Mouse (Mus musculus) embryonic stem cell, embryonic (primary cell): Measurements from ENCODE around the gene Szrd1.

Experiments
- CTCF ChIA-PET, 4 experiments: fragments of 300-600 bp in 2 of 4; fragments of 350-600 bp in 2 of 4; sonication (Branson Sonifier 250); formaldehyde crosslinking; loops; one replicate each; lab custom pipeline; 2022; ENCODE audit warnings: inconsistent platforms in 2 of 4; lab: Charles Lee
- POLR2A ChIA-PET, 4 experiments: fragments of 300-600 bp in 2 of 4; fragments of 350-600 bp in 2 of 4; sonication (Branson Sonifier 250); formaldehyde crosslinking; loops; one replicate each; lab custom pipeline; 2022; ENCODE audit warnings: antibody characterized with exemption in 4 of 4, inconsistent platforms in 1 of 4; lab: Charles Lee

The Szrd1 gene

DNA sequence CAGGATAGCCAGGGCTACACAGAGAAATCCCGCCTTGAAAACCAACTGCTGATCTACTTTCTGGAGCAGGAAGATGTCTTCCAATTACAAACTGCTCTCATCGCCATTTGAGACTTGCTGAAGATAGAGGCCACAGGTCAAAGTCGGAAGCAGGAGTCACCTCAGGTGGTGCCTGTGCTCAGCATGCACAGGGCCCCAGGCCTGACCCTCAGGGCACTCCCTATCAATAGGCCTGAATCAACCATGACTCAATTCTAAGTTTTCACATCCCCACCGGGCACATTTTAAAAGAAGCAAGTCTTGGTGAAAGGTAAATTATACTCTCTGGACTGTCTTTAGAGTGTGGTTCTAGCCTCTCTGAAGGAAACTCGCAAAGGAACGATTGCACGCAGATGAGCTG lies 3.4 kb downstream of the Szrd1 start:
- ChIA-PET CTCF (interaction anchor here in 2 of 4 experiments (1.1 to 1.5 kb wide), 3 partner anchors 11 to 15 kb away, joined by 3 to 13 read pairs (median 4); no protein-coding TSS in a partner anchor), POLR2A (interaction anchor here (0.6 to 7.3 kb wide), 10 partner anchors 11 to 342 kb away, joined by 3 to 103 read pairs (median 3); partner anchors contain the start of gene Fbxo42 (in 2 of the 4))

DNA sequence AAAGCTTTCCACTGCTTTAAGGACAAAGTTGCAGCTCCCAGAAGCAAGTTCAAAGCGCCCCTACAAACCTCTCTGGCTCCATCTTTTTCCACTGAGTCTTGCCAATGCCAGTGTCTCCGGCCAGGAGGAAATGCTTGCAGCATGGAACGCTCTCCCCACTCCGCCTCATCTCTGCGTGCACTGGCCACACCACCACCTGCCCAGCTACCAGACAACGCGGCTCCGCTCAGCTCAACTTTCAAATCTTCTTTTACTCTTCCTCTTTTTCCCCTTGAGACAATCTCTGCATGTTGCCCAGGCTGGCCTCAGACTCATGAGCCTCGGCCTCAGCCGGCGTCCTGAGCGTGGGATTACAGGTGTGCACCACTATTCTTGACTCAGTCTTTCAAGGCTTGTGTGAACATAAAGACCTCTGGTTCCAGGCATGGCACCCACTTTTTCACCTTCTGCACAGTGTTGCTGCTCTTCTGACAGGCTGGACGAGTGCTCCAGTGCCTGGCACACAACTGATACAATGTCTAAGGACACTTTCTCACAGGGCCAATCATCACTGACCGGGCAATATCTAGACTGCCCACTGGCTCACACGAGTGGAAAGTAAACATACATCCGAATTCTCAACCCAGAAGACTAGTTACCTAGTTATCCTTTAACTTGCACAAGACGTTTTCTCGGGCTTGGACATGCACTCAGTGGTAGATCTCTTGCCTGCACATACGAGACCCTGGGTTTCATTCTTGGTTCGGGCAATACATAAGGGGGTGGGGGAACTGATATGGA lies 4.6 kb downstream of the Szrd1 start:
- POLR2A ChIA-PET = interaction anchor here in 3 of 4 experiments (0.6 to 7.3 kb wide), 22 partner anchors 9 to 401 kb away, joined by 3 to 103 read pairs (median 4); partner anchors contain the start of genes Fbxo42 (in 2 of the 3) and Necap2 (in 1 of the 3)
- CTCF ChIA-PET = interaction anchor here in 3 of 4 experiments (0.6 to 3.8 kb wide), 12 partner anchors 12 to 1518 kb away, joined by 3 to 22 read pairs (median 5); partner anchors contain the start of gene Fbxo42 (in 1 of the 3)

DNA sequence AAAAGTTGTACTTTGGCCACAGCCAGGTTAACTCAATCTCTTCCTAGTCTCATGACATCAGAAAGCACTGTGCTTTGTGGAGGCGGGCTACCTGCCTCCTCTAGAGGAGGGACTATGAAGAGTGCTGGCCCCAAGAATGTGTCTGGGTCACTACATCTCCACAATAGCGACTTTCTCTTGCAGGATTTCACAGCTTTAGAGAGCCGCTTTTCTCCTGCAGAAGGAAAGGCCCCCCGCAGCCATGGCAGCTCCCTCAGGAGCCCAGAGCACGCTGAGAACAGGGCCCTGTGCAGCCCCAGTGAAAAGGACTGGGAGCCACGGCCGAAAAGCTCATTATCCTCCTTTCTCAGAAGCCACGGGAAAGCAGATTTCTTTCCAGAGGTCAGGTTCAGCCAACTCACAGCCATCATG lies 5.5 kb downstream of the Szrd1 start:
- ChIA-PET POLR2A (interaction anchor here (0.7 to 7.3 kb wide), 18 partner anchors 8 to 217 kb away, joined by 3 to 103 read pairs (median 3); partner anchors contain the start of genes Fbxo42 (in 1 of the 4) and Necap2 (in 1 of the 4)), CTCF (interaction anchor here in 2 of 4 experiments (0.9 to 3.8 kb wide), 12 partner anchors 8 to 55 kb away, joined by 3 to 22 read pairs (median 5); partner anchors contain the start of gene Fbxo42 (in 1 of the 2))

DNA sequence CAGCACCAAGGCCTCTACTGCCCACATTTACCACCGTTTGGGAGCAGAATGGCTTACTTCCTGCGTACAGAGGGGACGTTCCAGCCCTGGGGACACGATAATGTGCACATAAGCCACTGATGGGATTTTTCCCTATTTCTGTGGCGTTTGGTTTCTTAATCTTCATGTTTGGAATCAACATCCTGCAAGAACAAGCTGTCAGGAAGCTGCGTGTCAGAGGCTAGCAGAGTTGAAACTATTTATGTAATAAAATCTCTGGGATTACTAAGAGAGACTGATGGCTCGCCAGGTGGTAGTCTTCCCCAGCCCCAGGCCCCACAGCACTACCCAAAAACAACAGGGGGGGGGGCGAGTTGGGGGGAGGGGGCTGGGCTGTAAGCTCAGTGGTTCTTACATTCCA lies 6.3 kb downstream of the Szrd1 start:
- CTCF ChIA-PET = interaction anchor here in 3 of 4 experiments (0.5 to 3.8 kb wide), 11 partner anchors 9 to 355 kb away, joined by 3 to 22 read pairs (median 5); partner anchors contain the start of genes Atp13a2 (in 1 of the 3) and Fbxo42 (in 1 of the 3)
- POLR2A ChIA-PET = interaction anchor here in 2 of 4 experiments (0.6 to 7.3 kb wide), 11 partner anchors 10 to 442 kb away, joined by 3 to 103 read pairs (median 3); partner anchors contain the start of gene Fbxo42 (in 1 of the 2)

DNA sequence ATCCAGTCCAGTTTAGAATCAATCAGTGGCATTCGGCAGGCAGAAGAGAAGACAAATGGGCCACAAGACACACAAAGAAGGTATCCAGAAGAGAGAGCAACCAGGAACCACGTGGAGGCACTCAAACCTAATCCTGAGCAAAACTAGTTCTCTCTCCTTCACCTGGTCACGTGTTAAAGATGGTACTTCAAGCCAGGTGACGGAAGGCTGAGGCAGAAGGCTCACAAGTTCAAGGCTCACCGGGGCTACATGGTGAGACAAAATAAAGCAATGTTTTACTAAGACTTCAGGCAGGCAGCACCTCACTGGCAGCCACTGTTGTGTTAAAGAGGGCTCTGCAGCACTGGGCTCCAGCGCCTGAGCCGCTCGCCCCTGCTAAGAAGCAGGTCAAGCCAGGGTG lies 7.4 kb downstream of the Szrd1 start:
- CTCF ChIA-PET = interaction anchor here in 2 of 4 experiments (1.2 to 3.8 kb wide), 4 partner anchors 9 to 14 kb away, joined by 3 to 22 read pairs (median 11); no protein-coding TSS in a partner anchor

DNA sequence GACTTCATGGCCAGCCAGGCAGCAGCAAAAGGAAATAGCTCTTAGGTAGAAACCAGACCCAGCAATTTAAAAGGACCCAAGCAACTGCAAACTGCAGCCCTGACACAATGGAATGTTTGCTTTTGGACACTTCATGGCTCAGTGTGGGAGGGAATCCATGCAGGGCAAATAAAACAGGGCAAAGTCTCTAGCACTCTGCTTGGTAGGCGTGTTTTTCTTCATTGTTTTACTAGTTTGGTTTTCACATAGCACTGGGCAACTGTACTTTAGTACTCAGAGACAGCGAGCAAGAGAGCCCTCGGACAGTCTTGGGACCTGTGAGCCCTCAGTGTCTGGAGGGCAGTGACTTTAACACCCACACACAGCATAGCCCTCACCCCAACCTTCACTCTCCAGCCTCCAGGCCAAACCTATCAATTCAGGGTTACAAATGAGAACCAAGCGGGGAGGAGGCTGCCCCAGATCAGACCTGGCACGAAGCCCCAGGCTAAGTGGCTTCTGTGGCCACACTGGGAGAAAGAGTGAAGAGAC lies 8.0 kb downstream of the Szrd1 start:
- ChIA-PET CTCF (interaction anchor here in 2 of 4 experiments (0.9 to 2.8 kb wide), 4 partner anchors 8 to 280 kb away, joined by 3 to 17 read pairs (median 4); partner anchors contain the start of gene Fbxo42 (in 1 of the 2)), POLR2A (interaction anchor here in 2 of 4 experiments (1.5 to 2.9 kb wide), 3 partner anchors 8 to 19 kb away, joined by 4 to 10 read pairs (median 9); partner anchors contain the start of gene Szrd1 (in 1 of the 2))

More for the DNA sequence above, 7.4 kb downstream of the Szrd1 start:
- POLR2A ChIA-PET = no interaction called here

DNA sequence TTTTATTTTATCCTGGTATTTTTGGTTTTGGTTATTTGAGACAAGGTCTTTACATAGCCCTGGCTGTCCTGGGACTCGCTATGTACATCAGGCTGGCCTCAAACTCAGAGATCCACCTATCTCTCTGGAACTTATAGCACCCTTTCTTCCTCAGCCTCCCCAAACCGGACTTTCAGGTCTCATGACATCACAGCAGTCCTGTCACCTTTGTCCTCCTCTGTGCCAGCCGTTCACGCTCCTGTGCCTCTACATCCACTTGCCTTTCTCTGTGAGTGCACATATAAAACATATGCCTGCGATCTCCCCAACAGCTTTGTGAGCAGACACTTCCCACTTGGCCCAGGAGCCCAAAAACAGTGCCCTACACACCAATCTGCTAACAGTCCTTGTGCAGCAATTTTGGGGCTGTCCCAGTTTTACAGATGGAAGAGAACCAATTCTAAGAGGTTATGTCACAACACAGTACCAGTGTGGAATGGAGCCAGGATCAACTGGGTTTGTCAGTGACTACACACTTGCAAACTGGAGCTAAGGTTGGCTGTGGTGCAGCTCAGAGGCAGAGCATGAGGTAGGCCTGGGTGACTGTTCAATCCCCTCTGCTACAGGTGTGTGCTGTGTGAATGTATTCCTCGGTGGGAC lies 8.8 kb downstream of the Szrd1 start:
- CTCF ChIA-PET = interaction anchor here in 3 of 4 experiments (0.6 to 2.8 kb wide), 10 partner anchors 8 to 280 kb away, joined by 3 to 17 read pairs (median 3); partner anchors contain the start of genes Fbxo42 (in 1 of the 3) and Necap2 (in 1 of the 3)
- POLR2A ChIA-PET = interaction anchor here in 2 of 4 experiments (1.0 to 2.9 kb wide), 6 partner anchors 9 to 148 kb away, joined by 3 to 10 read pairs (median 4); partner anchors contain the start of genes Fbxo42 (in 1 of the 2) and Szrd1 (in 1 of the 2)

DNA sequence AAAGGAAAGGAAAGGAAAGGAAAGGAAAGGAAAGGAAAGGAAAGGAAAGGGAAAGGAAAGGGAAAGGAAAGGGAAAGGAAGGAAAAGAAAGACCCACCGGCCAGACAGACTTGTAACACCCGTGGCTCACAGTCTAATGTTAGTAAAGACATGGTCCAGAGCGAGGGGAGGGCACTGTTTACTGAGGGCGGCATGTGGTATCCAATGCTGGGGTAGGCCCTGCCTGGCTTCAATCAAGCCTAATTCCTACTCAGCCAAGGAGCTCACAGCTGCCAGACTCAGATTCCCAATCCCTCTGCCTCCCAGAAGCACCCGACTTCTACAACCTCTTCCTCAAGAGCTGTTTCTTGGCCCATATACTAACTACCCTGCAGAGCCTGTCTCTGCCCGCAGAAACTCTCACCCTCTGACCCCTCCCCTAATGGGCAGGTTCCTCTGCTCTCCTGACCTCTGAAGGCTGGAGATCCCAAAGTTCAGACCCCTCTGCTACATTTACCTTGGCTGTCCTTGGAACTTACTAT lies 10.3 kb downstream of the Szrd1 start:
- POLR2A ChIA-PET = interaction anchor here in 3 of 4 experiments (0.6 to 2.9 kb wide), 8 partner anchors 8 to 130 kb away, joined by 3 to 9 read pairs (median 4); partner anchors contain the start of gene Szrd1 (in 1 of the 3)
- CTCF ChIA-PET = interaction anchor here in 2 of 4 experiments (1.3 to 2.8 kb wide), 4 partner anchors 8 to 144 kb away, joined by 3 to 17 read pairs (median 8); partner anchors contain the start of gene Necap2 (in 1 of the 2)

DNA sequence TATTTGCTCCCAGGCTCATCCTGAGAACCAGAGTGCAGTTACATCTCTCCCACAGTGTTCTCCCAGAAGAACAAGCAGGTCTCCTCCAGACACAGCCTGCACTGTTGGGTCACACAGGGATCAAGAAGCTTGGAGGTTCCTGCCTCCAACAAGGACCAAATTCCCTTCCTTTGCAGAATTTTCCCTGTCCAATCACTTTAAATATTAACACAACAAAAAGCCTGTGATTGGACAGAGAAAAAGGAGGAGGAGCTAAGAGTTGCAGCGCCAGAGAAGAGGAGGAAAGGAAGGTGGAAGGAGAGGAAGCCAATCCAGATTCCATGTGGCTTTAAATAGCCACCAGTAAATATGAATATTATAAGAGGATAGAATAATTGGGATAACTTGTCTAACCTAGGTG lies 16.5 kb downstream of the Szrd1 start:
- CTCF ChIA-PET = interaction anchor here (0.5 to 1.8 kb wide), 16 partner anchors 8 to 1786 kb away, joined by 3 to 10 read pairs (median 3); partner anchors contain the start of gene Necap2 (in 1 of the 4)
- POLR2A ChIA-PET = interaction anchor here (0.5 to 10.4 kb wide), 21 partner anchors 9 to 335 kb away, joined by 3 to 103 read pairs (median 4); partner anchors contain the start of genes Szrd1 (in 2 of the 4), Fbxo42 (in 1 of the 4) and Necap2 (in 1 of the 4)

DNA sequence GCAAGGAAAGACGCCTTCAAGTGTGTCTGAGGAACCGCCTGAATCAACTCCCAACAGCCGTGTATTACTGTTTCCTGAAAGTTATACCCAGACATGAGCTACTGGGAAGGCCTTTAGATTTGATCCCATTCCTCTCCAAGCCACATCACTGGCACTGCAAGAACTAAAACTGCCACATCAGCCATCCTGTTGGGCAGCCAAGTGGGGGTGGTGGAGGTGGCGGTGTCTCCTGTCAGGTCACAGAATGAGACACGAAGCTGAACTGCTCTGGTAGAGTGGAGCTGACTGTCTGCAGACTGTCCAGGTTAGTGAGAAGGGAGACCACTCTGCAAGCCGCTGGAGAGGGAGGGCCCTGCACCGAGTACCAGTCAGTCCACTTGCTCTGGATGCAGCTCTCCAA lies 16.9 kb downstream of the Szrd1 start:
- CTCF ChIA-PET = interaction anchor here (0.5 to 2.0 kb wide), 15 partner anchors 9 to 1786 kb away, joined by 3 to 16 read pairs (median 3); no protein-coding TSS in a partner anchor
- POLR2A ChIA-PET = interaction anchor here (0.5 to 10.4 kb wide), 22 partner anchors 8 to 336 kb away, joined by 3 to 103 read pairs (median 4); partner anchors contain the start of genes Szrd1 (in 2 of the 4), Fbxo42 (in 1 of the 4) and Necap2 (in 1 of the 4)

DNA sequence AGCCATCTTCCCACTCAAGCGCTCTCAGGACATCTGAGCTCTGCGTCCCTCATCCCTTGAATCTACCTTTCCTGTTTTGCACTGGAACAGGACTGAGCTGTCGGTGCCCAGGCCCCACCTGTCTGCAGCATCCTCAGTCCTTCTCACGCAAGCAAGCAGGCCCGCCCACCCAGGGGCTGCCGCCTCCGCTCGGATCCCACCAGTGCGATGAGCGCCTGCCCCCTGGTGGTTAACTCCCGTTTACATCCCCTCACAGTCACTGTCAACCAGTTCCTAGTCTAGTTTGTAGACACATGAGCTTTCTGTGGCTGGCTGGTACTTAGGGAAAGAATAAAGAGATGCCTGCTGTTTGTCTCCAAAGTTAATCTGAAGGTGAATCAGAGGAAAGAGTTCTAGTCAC lies 18.9 kb downstream of the Szrd1 start:
- CTCF ChIA-PET = interaction anchor here (0.6 to 3.5 kb wide), 53 partner anchors 9 to 283 kb away, joined by 3 to 44 read pairs (median 4); partner anchors contain the start of genes Necap2 (in 3 of the 4), Szrd1 (in 2 of the 4), Fam131c (in 1 of the 4) and Fbxo42 (in 1 of the 4)
- POLR2A ChIA-PET = interaction anchor here (0.6 to 10.4 kb wide), 25 partner anchors 9 to 241 kb away, joined by 3 to 103 read pairs (median 4); partner anchors contain the start of genes Necap2 (in 2 of the 4), Szrd1 (in 2 of the 4) and Fbxo42 (in 1 of the 4)

DNA sequence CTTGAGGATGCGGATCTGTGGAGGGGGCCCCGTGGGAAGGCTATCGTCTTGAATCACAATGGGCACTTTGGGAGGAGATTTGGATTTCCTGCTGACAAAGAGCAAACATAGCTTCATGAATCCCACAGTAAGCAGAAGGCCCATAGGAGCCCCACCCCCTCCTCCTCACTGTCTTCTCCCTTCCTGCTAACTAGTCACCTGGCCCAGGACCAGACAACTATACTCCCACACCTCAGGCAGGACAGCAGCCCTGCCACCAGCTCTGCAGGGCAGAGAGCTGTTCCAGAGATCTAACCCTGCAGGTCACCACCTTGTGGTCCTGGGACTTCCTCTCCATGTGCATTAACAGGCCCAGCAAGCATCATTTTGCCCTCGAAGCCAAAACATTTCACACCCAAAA lies 20.9 kb downstream of the Szrd1 start:
- ChIA-PET CTCF (interaction anchor here in 3 of 4 experiments (0.7 to 3.5 kb wide), 7 partner anchors 8 to 40 kb away, joined by 3 to 44 read pairs (median 4); partner anchors contain the start of gene Necap2 (in 1 of the 3)), POLR2A (interaction anchor here in 2 of 4 experiments (0.7 to 10.4 kb wide), 9 partner anchors 11 to 40 kb away, joined by 3 to 103 read pairs (median 4); partner anchors contain the start of genes Fbxo42 (in 2 of the 2), Szrd1 (in 2 of the 2) and Necap2 (in 1 of the 2))

DNA sequence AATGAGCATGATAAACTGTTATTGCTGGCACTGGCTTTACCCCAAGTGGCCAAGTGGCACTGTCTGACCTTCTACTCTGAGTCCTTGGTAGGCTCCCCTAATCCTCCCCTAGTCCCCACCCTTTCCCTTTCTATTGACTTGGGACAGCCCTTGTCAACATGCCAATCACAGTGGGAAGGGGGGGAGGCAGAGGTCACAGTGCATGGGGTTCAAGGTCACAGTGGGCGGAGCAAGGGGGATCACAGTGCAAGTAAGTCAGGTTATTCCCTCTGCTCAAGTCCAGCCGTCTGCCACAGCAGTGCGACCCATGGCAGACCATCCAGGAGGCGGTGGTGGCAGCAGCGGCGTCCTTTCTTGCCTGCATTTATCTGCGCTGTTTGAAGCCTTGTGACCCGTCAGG lies 24.2 kb downstream of the Szrd1 start:
- POLR2A ChIA-PET = interaction anchor here in 2 of 4 experiments (0.7 to 2.0 kb wide), 11 partner anchors 8 to 310 kb away, joined by 3 to 11 read pairs (median 4); partner anchors contain the start of genes Fbxo42 (in 1 of the 2) and Necap2 (in 1 of the 2)
- CTCF ChIA-PET = interaction anchor here in 3 of 4 experiments (0.7 to 2.0 kb wide), 7 partner anchors 13 to 90 kb away, joined by 3 to 10 read pairs (median 3); partner anchors contain the start of gene Necap2 (in 1 of the 3)

DNA sequence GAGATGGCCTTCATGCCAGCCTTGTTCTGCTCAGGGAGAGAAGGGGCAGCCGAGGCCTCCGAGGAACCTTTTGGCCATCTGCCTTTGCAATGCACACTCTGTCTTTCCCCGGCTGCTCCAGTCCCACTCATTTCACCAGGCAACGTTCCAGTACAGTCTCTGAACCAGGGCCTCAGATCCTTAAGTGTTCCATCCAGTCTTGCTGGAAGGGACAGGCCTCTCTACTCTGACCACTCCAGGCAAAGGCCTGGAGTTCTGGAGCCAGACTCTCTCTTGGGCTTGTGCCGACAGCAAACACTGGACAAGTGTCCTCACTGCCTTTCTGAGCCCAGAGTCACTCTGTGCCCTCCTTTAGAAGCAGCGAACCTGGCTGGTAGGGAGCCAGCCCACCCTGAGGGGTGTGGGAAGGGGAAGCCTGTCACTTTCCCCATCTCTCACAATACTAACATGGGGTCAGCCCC lies 25.0 kb downstream of the Szrd1 start:
- POLR2A ChIA-PET = interaction anchor here in 2 of 4 experiments (0.7 to 2.2 kb wide), 10 partner anchors 8 to 956 kb away, joined by 3 to 11 read pairs (median 4); partner anchors contain the start of genes Fbxo42 (in 1 of the 2) and Necap2 (in 1 of the 2)
- CTCF ChIA-PET = interaction anchor here in 3 of 4 experiments (0.7 to 2.0 kb wide), 6 partner anchors 12 to 90 kb away, joined by 3 to 10 read pairs (median 3); no protein-coding TSS in a partner anchor

DNA sequence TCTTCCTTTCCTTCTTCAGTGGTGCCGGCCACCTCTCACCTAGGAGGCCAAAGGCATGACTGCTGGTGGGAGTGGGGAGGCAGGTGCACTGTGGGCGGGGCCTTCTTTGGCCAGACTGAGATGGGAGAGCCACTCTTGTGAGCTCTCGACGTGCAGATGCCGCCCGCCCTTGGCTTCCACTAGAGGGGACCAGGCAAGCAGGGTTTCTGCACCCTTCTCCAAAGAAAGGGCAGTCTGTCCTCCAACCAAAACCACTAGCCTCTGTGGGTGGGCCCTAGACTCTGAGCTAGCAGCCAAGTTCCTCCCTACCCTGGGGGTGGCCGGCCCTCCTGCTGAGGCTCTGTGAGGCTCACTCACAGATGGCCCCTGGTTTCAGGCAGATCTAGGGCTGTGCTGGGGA lies 25.7 kb downstream of the Szrd1 start:
- ChIA-PET CTCF (interaction anchor here in 3 of 4 experiments (0.6 to 2.0 kb wide), 9 partner anchors 12 to 73 kb away, joined by 3 to 10 read pairs (median 4); partner anchors contain the start of gene Necap2 (in 1 of the 3)), POLR2A (interaction anchor here in 3 of 4 experiments (0.7 to 2.5 kb wide), 15 partner anchors 9 to 956 kb away, joined by 3 to 11 read pairs (median 4); partner anchors contain the start of gene Fbxo42 (in 1 of the 3))
